Mouse (Mus musculus): ENCODE results near the gene Hnrnpab. TPM values are rescaled to one million over a fixed set of nuclear protein-coding genes. Genes with fewer than 3 reads are reported as not detected.

Hnrnpab gene
- polyA plus RNA-seq, 1 experiment from 2014 or later, result 402 TPM

GRCm38 (mm10) chr11:51646245-51646644, 39.6 kb upstream of the Hnrnpab start:
- Histone ChIP-seq H3K9me3 (no peaks in the 10 kb centered on the region), H3K27me3 (replicated peaks) (no peaks in the 10 kb centered on the region), H3K4me2 (no peak overlapping the region), H3K27ac (no peak overlapping the region), H3K36me3 (peaks cover 5% of the 10 kb centered on the region; the same call in 1 of the 2 replicates), H3K4me3 (replicated peaks) (no peak overlapping the region), H3K9ac (no peak overlapping the region), H3K4me1 (peaks cover 26% of the 10 kb centered on the region)
- no peak for ATAC-seq (ENCODE audit: insufficient read depth, low FRiP score, low read depth)
- WGBS, result 75% methylated on average over 7 of the region's 7 CpGs

DNA sequence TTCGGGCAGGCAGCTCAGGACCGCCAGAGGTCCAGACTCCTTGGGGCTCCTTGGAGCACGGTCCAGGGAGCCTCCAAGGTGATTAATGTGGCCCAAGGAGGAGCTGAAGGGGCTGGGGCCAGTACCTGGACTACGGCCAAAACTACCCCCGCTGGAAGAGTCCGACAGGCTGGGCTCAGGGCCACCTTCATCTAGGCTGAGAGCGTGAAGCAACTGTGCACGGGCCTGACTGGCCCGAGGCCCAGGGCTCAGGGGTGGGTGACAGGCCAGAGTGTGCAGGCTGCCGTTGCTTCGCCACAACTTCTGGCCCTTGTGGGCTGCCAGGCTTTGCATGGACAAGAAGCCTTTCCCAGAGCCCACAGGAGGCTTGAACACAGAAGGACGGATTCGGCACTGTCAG, 38.6 kb upstream of the Hnrnpab start:
- no peaks in the 10 kb centered on the region for H3K9me3 ChIP-seq
- H3K27me3 ChIP-seq (replicated peaks), result no peaks in the 10 kb centered on the region
- no peak for ATAC-seq (ENCODE audit: insufficient read depth, low FRiP score, low read depth)
- peaks cover 5% of the 10 kb centered on the region; the same call in 1 of the 2 replicates for H3K36me3 ChIP-seq
- 80% methylated on average over 13 of the region's 13 CpGs for WGBS
- H3K9ac ChIP-seq, result no peak overlapping the region
- H3K4me3 ChIP-seq (replicated peaks), result no peak overlapping the region
- peaks cover 24% of the 10 kb centered on the region for H3K4me1 ChIP-seq
- no peak overlapping the region for H3K27ac ChIP-seq
- H3K4me2 ChIP-seq, result no peak overlapping the region; the same call in 1 of the 2 replicates

GRCm38 (mm10) chr11:51644217-51644616, 37.6 kb upstream of the Hnrnpab start:
- Histone ChIP-seq H3K27ac (no peak overlapping the region), H3K36me3 (peaks cover 5% of the 10 kb centered on the region; the same call in 1 of the 2 replicates), H3K9me3 (no peaks in the 10 kb centered on the region), H3K9ac (no peak overlapping the region), H3K4me3 (replicated peaks) (no peak overlapping the region), H3K27me3 (replicated peaks) (no peaks in the 10 kb centered on the region), H3K4me1 (peaks cover 13% of the 10 kb centered on the region), H3K4me2 (no peak overlapping the region)
- ATAC-seq (ENCODE audit: insufficient read depth, low FRiP score, low read depth), result no peak
- WGBS, result 79% methylated on average over 16 of the region's 16 CpGs

GRCm38 (mm10) chr11:51643761-51644160, 37.1 kb upstream of the Hnrnpab start:
- ATAC-seq (ENCODE audit: insufficient read depth, low FRiP score, low read depth), result no peak

DNA sequence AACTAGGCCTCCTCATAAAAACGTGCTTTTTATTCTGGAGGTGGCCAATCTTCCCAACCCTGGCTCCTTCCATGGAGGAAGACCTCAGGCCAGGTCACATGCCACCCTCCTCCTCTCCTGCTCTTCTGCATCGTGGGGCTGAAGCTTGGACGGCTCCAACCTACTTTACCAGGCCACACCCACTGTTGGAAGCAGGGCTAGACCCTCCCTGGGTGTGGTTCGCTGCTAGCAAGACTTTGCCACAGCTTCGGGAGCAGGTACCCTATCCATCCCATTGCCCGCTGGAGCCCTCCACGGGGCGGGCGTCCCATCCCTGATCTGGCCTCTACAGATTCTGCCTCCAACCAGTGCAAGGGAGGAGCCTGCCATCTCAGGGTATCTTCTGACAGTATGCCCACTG, 36.6 kb upstream of the Hnrnpab start:
- Histone ChIP-seq H3K9ac (no peak overlapping the region), H3K4me2 (no peak overlapping the region), H3K36me3 (peaks cover 5% of the 10 kb centered on the region; the same call in 1 of the 2 replicates), H3K9me3 (no peaks in the 10 kb centered on the region), H3K4me3 (replicated peaks) (no peak overlapping the region), H3K4me1 (peaks cover 13% of the 10 kb centered on the region), H3K27me3 (replicated peaks) (no peaks in the 10 kb centered on the region), H3K27ac (no peak overlapping the region)
- no peak for ATAC-seq (ENCODE audit: insufficient read depth, low FRiP score, low read depth)
- WGBS, result 68% methylated on average over 9 of the region's 9 CpGs

More at GRCm38 (mm10) chr11:51643761-51644160, 37.1 kb upstream of the Hnrnpab start:
- no peak overlapping the region for H3K27ac ChIP-seq
- H3K36me3 ChIP-seq, result peaks cover 5% of the 10 kb centered on the region; the same call in 1 of the 2 replicates
- H3K4me3 ChIP-seq (replicated peaks), result no peak overlapping the region
- 51% methylated on average over 15 of the region's 15 CpGs for WGBS
- H3K4me1 ChIP-seq, result peaks cover 12% of the 10 kb centered on the region; the same call in 1 of the 2 replicates
- no peaks in the 10 kb centered on the region for H3K27me3 ChIP-seq (replicated peaks)
- no peak overlapping the region for H3K4me2 ChIP-seq
- H3K9me3 ChIP-seq, result no peaks in the 10 kb centered on the region
- H3K9ac ChIP-seq, result no peak overlapping the region

DNA sequence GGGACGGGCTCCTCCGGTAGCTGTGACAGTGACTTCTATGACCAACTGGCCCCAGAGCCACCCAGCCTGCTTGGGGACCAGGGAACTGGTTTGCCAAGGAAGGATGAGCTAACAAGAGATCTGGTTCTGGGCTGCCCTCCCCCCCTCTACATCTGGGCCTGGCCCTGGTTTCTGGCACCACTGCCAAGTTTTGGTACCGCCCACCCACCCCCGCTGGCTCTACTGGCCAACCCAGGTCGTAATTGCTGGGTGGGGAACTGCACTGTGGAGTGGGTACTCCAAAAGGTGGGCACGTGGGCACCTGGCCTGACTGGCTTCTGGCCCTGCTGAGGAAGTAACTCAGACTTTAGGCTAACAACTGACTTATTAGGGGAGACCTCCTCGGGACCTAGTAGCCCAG, 34.1 kb upstream of the Hnrnpab start:
- 74% methylated on average over 7 of the region's 7 CpGs for WGBS
- H3K27me3 ChIP-seq (replicated peaks), result no peaks in the 10 kb centered on the region
- peaks cover 5% of the 10 kb centered on the region; the same call in 1 of the 2 replicates for H3K36me3 ChIP-seq
- H3K4me2 ChIP-seq, result no peak overlapping the region
- no peak overlapping the region for H3K4me3 ChIP-seq (replicated peaks)
- ATAC-seq (ENCODE audit: insufficient read depth, low FRiP score, low read depth), result no peak
- H3K27ac ChIP-seq, result 0 out of 2 replicates have a peak overlapping the region, but pooled peaks have one; percentile 16
- no peaks in the 10 kb centered on the region for H3K9me3 ChIP-seq
- peaks cover 16% of the 10 kb centered on the region; the same call in 1 of the 2 replicates for H3K4me1 ChIP-seq
- no peak overlapping the region for H3K9ac ChIP-seq

- ATAC-seq (ENCODE audit: insufficient read depth, low FRiP score, low read depth), result no peak
- 65% methylated on average over 5 of the region's 5 CpGs for WGBS
These were observed 31.9 kb upstream of the Hnrnpab start for GRCm38 (mm10) chr11:51638497-51638896.

GRCm38 (mm10) chr11:51637971-51638414, 31.3 kb upstream of the Hnrnpab start:
- ATAC-seq (ENCODE audit: insufficient read depth, low FRiP score, low read depth), result no peak
- H3K4me1 ChIP-seq, result peaks cover 21% of the 10 kb centered on the region; the same call in 1 of the 2 replicates
- no peaks in the 10 kb centered on the region for H3K9me3 ChIP-seq
- H3K9ac ChIP-seq, result no peak overlapping the region
- H3K27me3 ChIP-seq (replicated peaks), result no peaks in the 10 kb centered on the region
- peak overlapping the region; percentile 66 for H3K27ac ChIP-seq
- peak overlapping the region; percentile 18 for H3K4me3 ChIP-seq (replicated peaks)
- H3K4me2 ChIP-seq, result peak overlapping the region; percentile 50
- 7% methylated on average over 17 of the region's 17 CpGs for WGBS
- H3K36me3 ChIP-seq, result no peaks in the 10 kb centered on the region

More at GRCm38 (mm10) chr11:51638497-51638896, 31.9 kb upstream of the Hnrnpab start:
- Histone ChIP-seq H3K27me3 (replicated peaks) (no peaks in the 10 kb centered on the region), H3K9me3 (no peaks in the 10 kb centered on the region), H3K36me3 (peaks cover under 1% of the 10 kb centered on the region; the same call in 1 of the 2 replicates), H3K4me2 (peak overlapping the region; percentile 50), H3K4me1 (peaks cover 22% of the 10 kb centered on the region; the same call in 1 of the 2 replicates), H3K27ac (peak overlapping the region; percentile 66), H3K4me3 (replicated peaks) (no peak overlapping the region), H3K9ac (no peak overlapping the region)

- Histone ChIP-seq H3K4me3 (replicated peaks) (peak overlapping the region; percentile 74), H3K4me1 (peaks cover 21% of the 10 kb centered on the region; the same call in 1 of the 2 replicates), H3K9me3 (no peaks in the 10 kb centered on the region), H3K9ac (peak overlapping the region; percentile 69), H3K4me2 (peak overlapping the region; percentile 82), H3K27ac (peak overlapping the region; percentile 82), H3K36me3 (no peaks in the 10 kb centered on the region), H3K27me3 (replicated peaks) (no peaks in the 10 kb centered on the region)
- 3% methylated on average over 6 of the region's 6 CpGs for WGBS
- peak; percentile 32; the same call in 1 of the 2 replicates for ATAC-seq (ENCODE audit: insufficient read depth, low FRiP score, low read depth)
These were observed 29.7 kb upstream of the Hnrnpab start for GRCm38 (mm10) chr11:51636323-51636684.

- H3K27ac ChIP-seq, result peak within 1 kb of the TSS; percentile 82
- ATAC-seq (ENCODE audit: insufficient read depth, low FRiP score, low read depth), result peak; percentile 83
- no peaks in the 10 kb centered on the region for H3K9me3 ChIP-seq
- peaks cover 21% of the 10 kb centered on the region; the same call in 1 of the 2 replicates for H3K4me1 ChIP-seq
- H3K9ac ChIP-seq, result peak within 1 kb of the TSS; percentile 69
- under 1% methylated on average over 61 of the region's 61 CpGs for WGBS
- peak within 1 kb of the TSS; percentile 82 for H3K4me2 ChIP-seq
- H3K36me3 ChIP-seq, result no peaks in the 10 kb centered on the region
- H3K4me3 ChIP-seq (replicated peaks), result peak within 1 kb of the TSS; percentile 74
- no peaks in the 10 kb centered on the region for H3K27me3 ChIP-seq (replicated peaks)
These were observed 29.1 kb upstream of the Hnrnpab start, which contains the start of gene Rmnd5b for GRCm38 (mm10) chr11:51635525-51636322. Rmnd5b (minus strand) TSS chr11:51635896.

GRCm38 (mm10) chr11:51635127-51635524, 28.5 kb upstream of the Hnrnpab start:
- no peaks in the 10 kb centered on the region for H3K9me3 ChIP-seq
- ATAC-seq (ENCODE audit: insufficient read depth, low FRiP score, low read depth), result no peak

GRCm38 (mm10) chr11:51633721-51634120, 27.1 kb upstream of the Hnrnpab start:
- Histone ChIP-seq H3K27ac (no peak overlapping the region), H3K4me3 (replicated peaks) (no peak overlapping the region), H3K4me2 (no peak overlapping the region), H3K9ac (no peak overlapping the region), H3K4me1 (peaks cover 21% of the 10 kb centered on the region; the same call in 1 of the 2 replicates), H3K36me3 (no peaks in the 10 kb centered on the region; the same call in 1 of the 2 replicates), H3K27me3 (replicated peaks) (no peaks in the 10 kb centered on the region), H3K9me3 (no peaks in the 10 kb centered on the region)
- 87% methylated on average over 3 of the region's 3 CpGs for WGBS
- ATAC-seq (ENCODE audit: insufficient read depth, low FRiP score, low read depth), result no peak

More at GRCm38 (mm10) chr11:51635127-51635524, 28.5 kb upstream of the Hnrnpab start:
- WGBS, result 12% methylated on average over 6 of the region's 6 CpGs
- peak overlapping the region; percentile 82 for H3K4me2 ChIP-seq
- no peaks in the 10 kb centered on the region for H3K36me3 ChIP-seq
- H3K27ac ChIP-seq, result peak overlapping the region; percentile 82
- H3K9ac ChIP-seq, result peak overlapping the region; percentile 69; the same call in 1 of the 2 replicates
- H3K4me3 ChIP-seq (replicated peaks), result peak overlapping the region; percentile 74
- peaks cover 21% of the 10 kb centered on the region; the same call in 1 of the 2 replicates for H3K4me1 ChIP-seq
- no peaks in the 10 kb centered on the region for H3K27me3 ChIP-seq (replicated peaks)

All from stomach, embryonic 15.5 days (tissue).